Mouse (Mus musculus): ENCODE data around the gene Six1.
A peak's percentile ranks its signal among the peaks of the same experiment; 100 is the strongest.
"Not testable (repeated sequence)": the region's sequence is repeated elsewhere in the genome, so short reads cannot be mapped to it uniquely, and the experiment has no call there.

The Six1 gene

DNA sequence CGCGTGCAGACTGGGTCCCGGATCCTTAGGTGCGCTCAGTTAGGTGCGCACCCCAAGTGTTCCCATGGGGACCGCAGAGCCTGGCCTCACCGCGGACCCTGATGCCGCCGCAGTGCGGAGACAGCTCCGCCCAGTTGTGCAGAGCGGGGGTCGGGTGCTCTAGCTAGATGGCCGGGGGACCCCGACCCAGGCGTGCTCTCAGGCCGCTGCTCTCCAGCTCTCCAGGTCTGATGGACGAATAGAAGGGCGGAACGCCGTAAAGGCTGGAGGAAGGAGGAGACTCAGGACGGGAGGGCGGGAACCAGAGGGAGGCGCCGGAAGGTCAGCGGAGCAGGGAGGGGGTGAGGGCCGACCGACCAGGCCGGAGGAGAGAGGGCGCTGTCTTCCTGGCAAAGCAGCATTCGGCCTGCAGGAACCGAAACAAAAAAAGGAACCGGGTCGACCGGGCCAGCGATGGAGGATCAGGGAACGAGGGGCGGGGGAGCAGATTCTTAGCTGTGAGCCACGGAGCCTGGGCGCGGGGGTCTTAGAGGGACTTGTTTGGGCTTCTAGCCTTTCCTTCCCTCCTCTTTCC lies at the start of gene Six1:
Gene Six1, minus strand, starts transcription at position 220 of the 574 bp plus-strand sequence.
- DNase-seq = peak; percentile 39

DNA sequence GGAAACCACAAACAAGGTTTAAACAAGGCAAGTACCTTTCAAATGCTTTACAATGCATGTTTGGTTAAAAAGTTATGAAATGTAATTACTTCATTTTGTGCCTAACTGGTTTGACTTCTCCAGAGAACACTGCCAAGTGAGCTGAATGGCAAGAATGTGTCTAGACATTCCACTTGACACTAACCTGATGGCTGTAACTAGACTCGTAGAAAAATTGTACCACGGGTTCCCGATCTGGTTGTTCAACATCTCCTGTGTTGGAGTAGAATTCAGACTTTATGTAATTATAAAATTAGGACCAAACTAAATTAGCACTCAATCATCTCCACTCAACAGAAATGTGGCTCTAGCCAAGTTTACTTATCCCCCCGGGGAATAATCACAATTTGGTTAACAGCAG lies 44.9 kb upstream of the Six1 start:
- DNase-seq = no peak

DNA sequence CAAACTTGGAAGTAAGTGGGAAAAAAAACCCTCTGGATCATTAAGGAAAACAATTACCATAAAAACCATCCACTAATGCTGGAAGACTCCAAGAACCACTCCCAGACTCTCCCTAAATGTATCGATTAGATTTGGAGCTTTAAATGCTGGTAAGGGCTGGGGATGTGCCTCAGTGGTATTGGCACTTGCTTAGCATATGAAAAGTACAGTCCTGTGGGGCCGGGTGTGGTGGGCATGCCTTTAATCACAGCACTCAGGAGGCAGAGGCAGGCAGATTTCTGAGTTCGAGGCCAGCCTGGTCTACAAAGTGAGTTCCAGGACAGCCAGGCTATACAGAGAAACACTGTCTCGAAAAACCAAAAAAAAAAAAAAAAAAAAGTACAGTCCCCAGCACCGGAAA lies 42.5 kb upstream of the Six1 start:
- DNase-seq = not testable (repeated sequence)

GRCm38 (mm10) chr12:73094605-73095004 lies 40.9 kb upstream of the Six1 start:
- DNase-seq = no peak

DNA sequence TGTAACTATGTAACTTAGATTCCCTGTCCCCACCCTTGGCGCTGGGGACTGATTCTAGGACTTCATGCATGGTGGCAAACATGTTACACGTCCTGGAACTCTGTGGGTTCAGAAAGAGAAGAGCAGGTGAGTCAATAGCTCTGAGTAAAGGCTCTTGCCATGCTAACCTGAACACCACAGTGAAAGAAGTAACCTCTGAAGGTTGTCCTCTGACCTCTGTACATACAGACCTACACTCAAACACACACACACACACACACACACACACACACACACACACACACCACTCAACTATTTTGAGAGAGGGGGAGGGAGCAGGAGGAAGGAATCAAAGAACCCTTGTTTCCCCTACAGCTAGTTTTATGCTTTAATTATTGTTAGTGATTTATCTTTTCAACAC lies 40.5 kb upstream of the Six1 start:
- no peak for DNase-seq

DNA sequence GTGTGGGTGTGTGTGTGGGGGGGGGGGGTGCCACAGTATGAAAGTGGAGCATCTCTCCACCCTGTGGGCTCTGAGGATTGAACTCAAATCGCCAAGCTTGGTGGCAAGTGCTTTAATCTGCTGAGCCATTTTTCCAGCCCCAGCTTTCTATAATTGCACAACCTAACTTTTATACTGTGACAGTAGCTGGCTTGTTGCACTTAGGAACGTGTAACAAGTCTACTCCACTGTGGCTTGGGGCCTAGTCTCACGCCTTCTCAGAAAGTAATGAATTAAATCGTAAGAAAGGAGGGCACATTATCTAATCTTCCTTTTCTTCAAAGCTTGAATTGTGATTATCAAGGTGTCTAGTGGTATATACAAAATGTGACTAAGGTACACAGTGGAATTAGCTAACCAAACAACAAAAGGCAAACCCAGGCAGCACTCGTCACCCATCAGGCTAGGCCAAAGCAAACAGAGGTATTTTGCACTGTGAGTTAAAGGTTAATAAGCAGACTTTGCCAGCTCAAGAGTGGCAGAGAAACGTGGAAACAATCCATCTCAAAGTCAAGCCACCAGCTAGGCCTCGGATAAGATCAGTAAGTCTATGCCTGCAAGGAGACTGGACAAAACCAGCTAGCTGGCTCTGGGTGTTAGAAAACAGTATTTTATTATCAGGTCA lies 37.1 kb upstream of the Six1 start:
- no peak for DNase-seq

GRCm38 (mm10) chr12:73088911-73089310 lies 35.2 kb upstream of the Six1 start:
- DNase-seq = no peak

- DNase-seq = no peak
Measured at GRCm38 (mm10) chr12:73088500-73088899, 34.8 kb upstream of the Six1 start.

DNA sequence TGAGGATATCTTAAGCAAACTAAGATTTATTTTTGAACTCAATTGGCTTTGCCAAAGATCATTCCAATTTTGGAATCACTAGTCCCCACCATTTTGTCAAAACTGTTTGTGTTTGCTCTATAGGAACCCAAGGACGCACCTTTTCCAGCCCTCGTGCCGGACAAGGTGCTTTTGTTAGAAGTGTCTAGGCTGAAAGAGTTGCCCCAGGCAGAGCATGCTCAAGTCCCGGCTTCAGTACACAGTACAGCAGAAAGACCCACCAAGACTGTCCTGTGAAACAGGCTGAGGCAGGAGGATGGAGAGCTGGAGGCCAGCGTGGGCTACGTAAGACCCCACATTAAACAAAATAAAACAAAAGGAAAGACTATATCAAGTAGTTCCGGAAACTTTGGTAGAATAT lies 33.4 kb upstream of the Six1 start:
- DNase-seq = no peak

DNA sequence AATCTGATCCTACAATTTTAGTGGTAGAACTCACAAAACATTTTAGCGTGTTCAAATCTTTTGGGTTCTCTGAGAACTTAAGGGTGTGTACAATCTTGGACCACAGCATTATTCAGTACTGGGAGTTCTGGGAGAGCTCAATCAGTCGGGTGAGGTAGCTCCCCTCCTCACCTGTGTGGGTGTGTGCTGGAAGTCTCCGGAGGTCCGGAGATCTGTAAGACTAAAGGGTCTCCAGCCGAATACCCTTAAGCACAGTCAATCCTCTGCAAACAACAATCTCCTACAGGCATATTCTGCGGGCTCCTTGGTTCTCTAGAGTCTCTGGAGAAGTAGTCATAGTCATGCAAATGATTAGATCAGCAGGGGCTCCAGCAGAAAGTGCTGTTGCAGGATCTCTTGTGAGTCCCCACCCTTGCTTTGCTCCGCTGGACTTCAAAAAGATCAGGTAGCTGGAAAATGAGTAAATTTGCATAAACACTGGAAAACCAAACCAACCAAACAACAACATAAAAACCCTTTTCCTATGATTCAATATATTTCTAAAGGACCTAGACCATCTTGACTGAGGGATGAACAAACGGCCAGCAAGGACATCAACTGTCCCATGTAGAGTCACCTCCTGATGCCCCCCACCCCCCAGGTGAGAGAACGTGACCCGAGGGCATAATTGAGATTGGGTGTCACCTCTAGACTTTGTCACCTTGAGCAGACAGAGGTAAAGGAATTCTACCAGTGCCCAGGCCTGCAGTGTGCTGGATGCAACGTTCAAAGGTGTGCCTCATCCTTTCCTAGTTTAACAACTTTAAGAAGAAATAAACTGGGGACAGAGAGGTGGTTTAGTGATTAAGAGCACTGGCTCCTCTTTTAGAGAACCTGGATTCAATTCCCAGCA lies 32.3 kb upstream of the Six1 start:
- DNase-seq = no peak

GRCm38 (mm10) chr12:73083773-73084172 lies 30.1 kb upstream of the Six1 start:
- DNase-seq = no peak

DNA sequence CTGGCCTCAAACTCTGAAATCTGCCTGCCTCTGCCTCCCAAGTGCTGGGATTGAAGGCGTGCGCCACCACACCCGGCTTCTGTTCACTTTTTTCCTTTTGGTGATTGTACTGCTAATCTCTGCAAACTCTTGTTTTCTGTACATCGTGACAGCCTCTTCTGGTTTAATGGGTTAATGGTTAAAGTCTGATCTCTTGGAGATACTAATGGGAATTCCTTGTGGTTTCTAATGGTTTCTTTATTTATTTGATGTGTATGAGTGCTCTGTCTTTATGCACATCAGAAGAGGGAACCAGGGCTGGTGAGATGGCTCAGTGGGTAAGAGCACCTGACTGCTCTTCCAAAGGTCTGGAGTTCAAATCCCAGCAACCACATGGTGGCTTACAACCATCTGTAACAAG lies 28.1 kb upstream of the Six1 start:
- DNase-seq = not testable (repeated sequence)

- no peak for DNase-seq
Measured at GRCm38 (mm10) chr12:73060805-73061410, 7.2 kb upstream of the Six1 start.

- DNase-seq = no peak
Measured at GRCm38 (mm10) chr12:73057492-73057891, 3.8 kb upstream of the Six1 start.

DNA sequence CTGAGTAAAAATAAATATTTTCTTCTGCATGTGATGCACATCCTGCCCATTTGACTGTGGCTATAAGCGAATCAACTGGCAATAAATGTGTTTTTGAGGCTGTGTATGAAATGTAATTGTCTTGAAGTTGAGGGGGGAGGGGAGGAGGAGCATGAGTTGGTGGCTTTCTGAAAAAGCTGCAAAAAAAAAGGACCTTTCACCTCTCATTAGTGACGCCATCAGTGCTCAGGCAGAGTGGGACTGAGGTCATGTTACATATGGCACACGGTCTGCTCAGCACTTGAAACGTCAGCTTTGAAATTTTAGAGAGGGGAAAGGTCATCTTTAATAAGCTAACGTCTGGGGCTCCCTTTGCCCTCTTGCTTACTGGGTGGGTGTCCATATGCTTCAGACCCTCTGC lies 1.8 kb upstream of the Six1 start:
- DNase-seq = no peak

GRCm38 (mm10) chr12:73054576-73055185 lies 994 bp upstream of the Six1 start:
- no peak for DNase-seq

- DNase-seq = no peak
Measured at GRCm38 (mm10) chr12:73052651-73053591, 766 bp downstream of the Six1 start.

DNA sequence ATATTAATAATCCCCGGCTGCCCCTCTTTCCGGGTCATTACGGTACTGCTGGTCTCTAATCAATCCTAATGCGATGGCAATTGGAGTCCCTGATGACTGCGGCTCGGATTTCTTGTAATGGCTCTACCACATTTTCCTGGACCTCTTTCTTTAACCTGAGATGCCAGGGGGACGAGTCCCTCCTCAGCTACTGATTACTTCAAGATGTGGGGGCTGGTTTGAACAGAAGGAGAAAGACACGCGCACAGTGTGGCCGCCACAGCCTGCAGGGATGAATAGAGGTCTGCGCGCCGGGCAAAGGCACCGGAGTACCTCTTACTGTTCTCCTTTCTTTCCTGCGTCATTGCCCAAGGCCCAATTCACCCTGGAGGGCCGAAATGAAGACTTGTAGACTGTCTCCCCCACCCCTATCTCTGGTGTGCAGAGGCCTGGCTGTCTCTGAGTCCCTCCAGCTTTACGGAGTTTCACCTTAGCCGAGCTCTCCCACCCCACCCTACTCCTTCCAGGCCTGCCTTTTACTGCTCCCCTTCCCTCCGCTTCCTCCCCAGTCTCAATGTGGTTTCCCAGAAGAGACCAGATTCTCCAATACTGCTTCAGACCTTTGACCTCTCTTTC lies 1.5 kb downstream of the Six1 start:
- DNase-seq = no peak

DNA sequence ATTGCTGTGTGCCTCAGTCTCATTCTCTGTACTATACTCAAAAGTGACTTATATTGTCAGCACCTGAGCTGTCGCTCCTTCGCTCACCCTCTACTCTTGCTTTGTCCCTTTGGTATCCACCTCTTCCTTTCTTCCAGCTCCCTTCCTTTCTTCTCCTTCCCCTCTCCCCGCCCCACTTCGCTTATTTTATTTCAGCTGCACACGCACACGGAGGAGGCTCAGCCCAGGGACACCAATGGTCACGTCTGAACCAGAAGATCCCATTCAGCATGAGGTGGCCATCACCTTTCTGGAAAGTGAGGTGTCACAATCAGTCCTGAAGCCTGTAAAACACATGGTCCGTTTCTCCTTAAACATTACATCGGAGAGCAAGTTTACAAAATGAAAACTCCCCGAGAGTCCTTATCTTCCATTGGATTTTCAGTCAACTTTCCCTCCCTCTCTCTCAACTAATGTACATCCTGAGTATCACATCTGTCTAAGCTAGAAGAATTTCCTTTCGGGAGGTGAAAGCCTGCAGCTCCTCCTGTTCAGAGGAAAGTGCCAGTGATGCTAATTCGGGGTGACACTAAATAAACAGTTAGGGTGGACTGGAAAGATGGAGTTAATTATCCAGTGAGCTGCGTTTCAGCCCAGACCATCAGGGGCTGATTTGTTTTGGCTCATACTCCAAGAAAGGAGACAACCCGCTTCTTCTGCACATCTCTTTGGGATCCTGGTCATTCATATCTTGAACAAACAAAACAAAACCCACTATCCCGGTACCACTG lies 2.7 kb downstream of the Six1 start:
- DNase-seq = no peak

DNA sequence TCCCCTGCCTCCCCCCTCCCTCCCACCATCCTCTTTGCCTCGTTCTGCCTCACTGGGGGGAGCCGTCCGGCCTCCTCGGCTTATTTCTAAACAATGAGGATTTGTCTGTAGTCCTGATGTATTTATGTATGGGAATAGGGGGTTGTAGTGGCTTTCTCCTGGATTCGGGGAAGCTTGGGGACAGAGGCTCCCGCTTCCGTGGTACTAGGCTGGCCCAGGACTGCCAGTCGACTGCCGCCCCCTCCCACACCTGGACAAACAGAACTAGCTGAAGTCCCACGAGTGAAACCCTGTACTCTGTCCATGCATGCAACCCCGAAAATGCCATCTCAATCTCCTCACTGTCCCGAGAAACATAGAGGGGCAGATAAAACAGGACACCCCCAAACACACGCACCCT lies 3.4 kb downstream of the Six1 start:
- no peak for DNase-seq

Measured in layer of hippocampus, adult 9-11 months (tissue).